Mouse (Mus musculus): Measurements from ENCODE around the gene Ppp1r1a. TPM values are rescaled to one million over a fixed set of nuclear protein-coding genes. Genes with fewer than 3 reads are reported as not detected.

Ppp1r1a gene
- 0.30 and 0.66 TPM in 2 replicates for polyA plus RNA-seq (2015; fragmentation: Nextera tagmentation; extraction: Ambion mirVana)

- Histone ChIP-seq H3K27ac (replicated peaks) (no peak within 1 kb of the TSS), H3K4me2 (peak within 1 kb of the TSS; percentile 54), H3K27me3 (peaks cover 67% of the 10 kb centered on the region), H3K9ac (no peak within 1 kb of the TSS), H3K36me3 (replicated peaks) (no peaks in the 10 kb centered on the region), H3K9me3 (replicated peaks) (no peaks in the 10 kb centered on the region), H3K4me3 (replicated peaks) (peak within 1 kb of the TSS; percentile 37), H3K4me1 (replicated peaks) (no peaks in the 10 kb centered on the region)
- under 1% methylated on average over 36 of the region's 36 CpGs for WGBS (ENCODE audit: insufficient replicate concordance)
- ATAC-seq (ENCODE audit: insufficient read depth): no peak
Observed at GRCm38 (mm10) chr15:103537822-103538213, at the start of gene Ppp1r1a. Gene Ppp1r1a (minus strand): TSS chr15:103538003.

GRCm38 (mm10) chr15:103585876-103586275, 48.1 kb upstream of the Ppp1r1a start:
- no peaks in the 10 kb centered on the region for H3K36me3 ChIP-seq (replicated peaks)
- WGBS (ENCODE audit: insufficient replicate concordance): 56% methylated on average over 2 of the region's 2 CpGs
- no peak overlapping the region for H3K9ac ChIP-seq
- H3K9me3 ChIP-seq (replicated peaks): no peaks in the 10 kb centered on the region
- H3K27ac ChIP-seq (replicated peaks): no peak overlapping the region
- H3K27me3 ChIP-seq: no peaks in the 10 kb centered on the region
- H3K4me3 ChIP-seq (replicated peaks): no peak overlapping the region
- ATAC-seq (ENCODE audit: insufficient read depth): no peak
- H3K4me1 ChIP-seq (replicated peaks): no peaks in the 10 kb centered on the region
- no peak overlapping the region for H3K4me2 ChIP-seq

- Histone ChIP-seq H3K36me3 (replicated peaks) (no peaks in the 10 kb centered on the region), H3K9me3 (replicated peaks) (no peaks in the 10 kb centered on the region), H3K4me3 (replicated peaks) (no peak within 1 kb of the TSS), H3K27me3 (no peaks in the 10 kb centered on the region), H3K4me2 (no peak within 1 kb of the TSS), H3K9ac (no peak within 1 kb of the TSS), H3K27ac (replicated peaks) (no peak within 1 kb of the TSS), H3K4me1 (replicated peaks) (no peaks in the 10 kb centered on the region)
- no peak for ATAC-seq (ENCODE audit: insufficient read depth)
Observed at GRCm38 (mm10) chr15:103564981-103565380, 27.2 kb upstream of the Ppp1r1a start, which contains the start of gene Glycam1. Gene Glycam1 (minus strand): TSS chr15:103565081.

- Histone ChIP-seq H3K4me2 (no peak overlapping the region), H3K9me3 (replicated peaks) (no peaks in the 10 kb centered on the region), H3K4me1 (replicated peaks) (no peaks in the 10 kb centered on the region), H3K27ac (replicated peaks) (no peak overlapping the region), H3K27me3 (no peaks in the 10 kb centered on the region), H3K36me3 (replicated peaks) (no peaks in the 10 kb centered on the region), H3K4me3 (replicated peaks) (no peak overlapping the region), H3K9ac (no peak overlapping the region)
- 31% methylated on average over 3 of the region's 3 CpGs for WGBS (ENCODE audit: insufficient replicate concordance)
- ATAC-seq (ENCODE audit: insufficient read depth): no peak
Observed at GRCm38 (mm10) chr15:103552096-103552690, 14.4 kb upstream of the Ppp1r1a start.

GRCm38 (mm10) chr15:103551053-103551452, 13.2 kb upstream of the Ppp1r1a start:
- ATAC-seq (ENCODE audit: insufficient read depth): no peak
- no peak overlapping the region for H3K4me3 ChIP-seq (replicated peaks)
- no peak overlapping the region for H3K4me2 ChIP-seq
- H3K4me1 ChIP-seq (replicated peaks): no peaks in the 10 kb centered on the region
- H3K36me3 ChIP-seq (replicated peaks): no peaks in the 10 kb centered on the region
- WGBS (ENCODE audit: insufficient replicate concordance): 17% methylated on average over 1 of the region's 1 CpGs
- no peak overlapping the region for H3K27ac ChIP-seq (replicated peaks)
- no peak overlapping the region for H3K9ac ChIP-seq
- no peaks in the 10 kb centered on the region for H3K9me3 ChIP-seq (replicated peaks)
- H3K27me3 ChIP-seq: no peaks in the 10 kb centered on the region

GRCm38 (mm10) chr15:103549475-103549874, 11.7 kb upstream of the Ppp1r1a start:
- H3K4me3 ChIP-seq (replicated peaks): no peak overlapping the region

GRCm38 (mm10) chr15:103547983-103548382, 10.2 kb upstream of the Ppp1r1a start:
- H3K4me3 ChIP-seq (replicated peaks): no peak overlapping the region
- H3K4me2 ChIP-seq: no peak overlapping the region
- no peak for ATAC-seq (ENCODE audit: insufficient read depth)
- WGBS (ENCODE audit: insufficient replicate concordance): 58% methylated on average over 3 of the region's 3 CpGs
- no peaks in the 10 kb centered on the region; the same call in 1 of the 2 replicates for H3K27me3 ChIP-seq
- H3K4me1 ChIP-seq (replicated peaks): no peaks in the 10 kb centered on the region
- H3K9ac ChIP-seq: no peak overlapping the region
- H3K36me3 ChIP-seq (replicated peaks): no peaks in the 10 kb centered on the region
- no peak overlapping the region for H3K27ac ChIP-seq (replicated peaks)
- H3K9me3 ChIP-seq (replicated peaks): no peaks in the 10 kb centered on the region

More at GRCm38 (mm10) chr15:103549475-103549874, 11.7 kb upstream of the Ppp1r1a start:
- ATAC-seq (ENCODE audit: insufficient read depth): no peak
- H3K4me1 ChIP-seq (replicated peaks): no peaks in the 10 kb centered on the region
- no peaks in the 10 kb centered on the region for H3K9me3 ChIP-seq (replicated peaks)
- no peak overlapping the region for H3K4me2 ChIP-seq
- H3K27me3 ChIP-seq: no peaks in the 10 kb centered on the region
- H3K27ac ChIP-seq (replicated peaks): no peak overlapping the region
- H3K36me3 ChIP-seq (replicated peaks): no peaks in the 10 kb centered on the region
- 65% methylated on average over 1 of the region's 1 CpGs for WGBS (ENCODE audit: insufficient replicate concordance)
- no peak overlapping the region for H3K9ac ChIP-seq

- no peak overlapping the region for H3K9ac ChIP-seq
- H3K4me2 ChIP-seq: no peak overlapping the region
- H3K4me1 ChIP-seq (replicated peaks): no peaks in the 10 kb centered on the region
- H3K4me3 ChIP-seq (replicated peaks): no peak overlapping the region
- no peak overlapping the region for H3K27ac ChIP-seq (replicated peaks)
- ATAC-seq (ENCODE audit: insufficient read depth): no peak
- no peaks in the 10 kb centered on the region for H3K36me3 ChIP-seq (replicated peaks)
- H3K9me3 ChIP-seq (replicated peaks): no peaks in the 10 kb centered on the region
- peaks cover 30% of the 10 kb centered on the region for H3K27me3 ChIP-seq
Observed at GRCm38 (mm10) chr15:103542526-103542925, 4.7 kb upstream of the Ppp1r1a start.

- ATAC-seq (ENCODE audit: insufficient read depth): no peak
- Histone ChIP-seq H3K9me3 (replicated peaks) (no peaks in the 10 kb centered on the region), H3K4me1 (replicated peaks) (no peaks in the 10 kb centered on the region), H3K4me2 (no peak overlapping the region), H3K27me3 (peaks cover 47% of the 10 kb centered on the region), H3K36me3 (replicated peaks) (no peaks in the 10 kb centered on the region), H3K9ac (no peak overlapping the region), H3K4me3 (replicated peaks) (no peak overlapping the region), H3K27ac (replicated peaks) (no peak overlapping the region)
- 52% methylated on average over 1 of the region's 1 CpGs for WGBS (ENCODE audit: insufficient replicate concordance)
Observed at GRCm38 (mm10) chr15:103540646-103541045, 2.8 kb upstream of the Ppp1r1a start.

- Histone ChIP-seq H3K27ac (replicated peaks) (no peak overlapping the region), H3K36me3 (replicated peaks) (no peaks in the 10 kb centered on the region), H3K9ac (no peak overlapping the region), H3K4me1 (replicated peaks) (no peaks in the 10 kb centered on the region), H3K9me3 (replicated peaks) (no peaks in the 10 kb centered on the region), H3K4me2 (no peak overlapping the region), H3K4me3 (replicated peaks) (no peak overlapping the region), H3K27me3 (peaks cover 60% of the 10 kb centered on the region)
- WGBS (ENCODE audit: insufficient replicate concordance): 56% methylated on average over 2 of the region's 2 CpGs
- ATAC-seq (ENCODE audit: insufficient read depth): no peak
Observed at GRCm38 (mm10) chr15:103539259-103539658, 1.5 kb upstream of the Ppp1r1a start.

- H3K27ac ChIP-seq (replicated peaks): no peak overlapping the region
- 3% methylated on average over 35 of the region's 37 CpGs for WGBS (ENCODE audit: insufficient replicate concordance)
- H3K36me3 ChIP-seq (replicated peaks): no peaks in the 10 kb centered on the region
- H3K4me3 ChIP-seq (replicated peaks): peak overlapping the region; percentile 37
- no peaks in the 10 kb centered on the region for H3K4me1 ChIP-seq (replicated peaks)
- H3K9me3 ChIP-seq (replicated peaks): no peaks in the 10 kb centered on the region
- H3K9ac ChIP-seq: no peak overlapping the region
- no peak for ATAC-seq (ENCODE audit: insufficient read depth)
- peak overlapping the region; percentile 54 for H3K4me2 ChIP-seq
- peaks cover 67% of the 10 kb centered on the region for H3K27me3 ChIP-seq
Observed at GRCm38 (mm10) chr15:103537011-103537821, 587 bp downstream of the Ppp1r1a start.
